Mouse (Mus musculus) inflammation-experienced regulatory T-cells, adult 6 months (primary cell): Measurements from ENCODE around the gene Taf8. TPM values are rescaled to one million over a fixed set of nuclear protein-coding genes. Genes with fewer than 3 reads are reported as not detected.

Experiments
- ATAC-seq: one replicate; pipeline ENCODE4 v1.8.0; 2017
- polyA plus RNA-seq, 3 experiments: library from polyadenylated mRNA; unstranded; fragments of 100-300 nt; shearing (Covaris generic); gene quantifications; one replicate each; pipeline ENCODE4 v1.2.1; 2017

The Taf8 gene
- polyA plus RNA-seq, 3 experiments from 2014 or later, result 56.9 to 80.8 (median 70.0) TPM

- no peak for ATAC-seq
Measured at GRCm38 (mm10) chr17:47484241-47484921, 17.7 kb downstream of the Taf8 start.

- no peak for ATAC-seq
Measured at GRCm38 (mm10) chr17:47482401-47482800, 19.7 kb downstream of the Taf8 start.

DNA sequence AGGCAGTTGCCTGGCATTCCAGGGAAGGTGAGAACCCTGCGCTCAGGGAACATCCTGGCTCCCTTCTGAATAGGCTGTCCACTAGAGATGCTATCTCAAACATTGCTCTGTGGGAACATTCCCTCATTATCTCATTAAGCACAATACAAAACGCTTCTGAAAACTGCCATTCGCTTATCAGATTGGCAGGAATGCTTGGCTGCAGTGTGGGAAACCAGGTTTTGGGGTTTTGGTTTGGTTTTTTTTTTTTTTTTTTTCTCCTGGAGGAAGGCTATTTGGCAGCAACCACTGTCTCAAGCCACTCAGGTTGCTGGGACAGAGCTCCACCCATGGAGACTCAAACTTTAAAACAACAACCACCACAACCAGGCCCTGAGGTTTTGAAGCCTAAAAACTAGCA lies 22.2 kb downstream of the Taf8 start:
- ATAC-seq, result no peak

- no peak for ATAC-seq
Measured at GRCm38 (mm10) chr17:47475714-47476113, 26.4 kb downstream of the Taf8 start.

- no peak for ATAC-seq
Measured at GRCm38 (mm10) chr17:47475181-47475580, 26.9 kb downstream of the Taf8 start.

GRCm38 (mm10) chr17:47474250-47474649 lies 27.8 kb downstream of the Taf8 start:
- ATAC-seq, result no peak

- peak; percentile 35 for ATAC-seq
Measured at GRCm38 (mm10) chr17:47473434-47473974, 28.6 kb downstream of the Taf8 start.

- no peak for ATAC-seq
Measured at GRCm38 (mm10) chr17:47472435-47473350, 29.4 kb downstream of the Taf8 start.

- ATAC-seq, result no peak
Measured at GRCm38 (mm10) chr17:47470686-47471085, 31.4 kb downstream of the Taf8 start.

GRCm38 (mm10) chr17:47470121-47470520 lies 32.0 kb downstream of the Taf8 start:
- no peak for ATAC-seq

DNA sequence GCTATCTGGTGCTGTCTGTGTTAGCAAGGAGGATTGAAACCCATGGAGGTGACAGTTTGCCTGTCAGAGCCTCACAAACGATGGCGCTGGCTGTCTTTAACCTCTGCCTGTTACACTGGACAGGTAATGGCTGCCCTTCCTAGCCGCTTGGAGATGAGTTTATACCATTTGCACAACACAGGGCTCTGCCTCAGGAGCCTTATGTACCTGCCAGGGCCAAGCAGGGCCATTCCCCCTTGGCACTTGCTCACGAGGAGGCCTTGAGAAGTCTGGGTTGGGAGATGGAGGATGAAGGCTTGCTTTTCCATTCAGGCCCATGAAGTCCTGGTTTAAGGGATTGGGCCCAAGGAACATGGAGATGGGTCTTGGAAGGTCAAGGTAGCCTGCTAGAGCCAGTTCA lies 32.5 kb downstream of the Taf8 start:
- no peak for ATAC-seq

GRCm38 (mm10) chr17:47468466-47468865 lies 33.6 kb downstream of the Taf8 start:
- no peak for ATAC-seq

- no peak for ATAC-seq
Measured at GRCm38 (mm10) chr17:47468063-47468462, 34.0 kb downstream of the Taf8 start.

GRCm38 (mm10) chr17:47467659-47468058 lies 34.4 kb downstream of the Taf8 start:
- ATAC-seq, result no peak

- ATAC-seq, result no peak
Measured at GRCm38 (mm10) chr17:47466284-47466683, 35.8 kb downstream of the Taf8 start.

- no peak for ATAC-seq
Measured at GRCm38 (mm10) chr17:47465016-47465415, 37.1 kb downstream of the Taf8 start.

DNA sequence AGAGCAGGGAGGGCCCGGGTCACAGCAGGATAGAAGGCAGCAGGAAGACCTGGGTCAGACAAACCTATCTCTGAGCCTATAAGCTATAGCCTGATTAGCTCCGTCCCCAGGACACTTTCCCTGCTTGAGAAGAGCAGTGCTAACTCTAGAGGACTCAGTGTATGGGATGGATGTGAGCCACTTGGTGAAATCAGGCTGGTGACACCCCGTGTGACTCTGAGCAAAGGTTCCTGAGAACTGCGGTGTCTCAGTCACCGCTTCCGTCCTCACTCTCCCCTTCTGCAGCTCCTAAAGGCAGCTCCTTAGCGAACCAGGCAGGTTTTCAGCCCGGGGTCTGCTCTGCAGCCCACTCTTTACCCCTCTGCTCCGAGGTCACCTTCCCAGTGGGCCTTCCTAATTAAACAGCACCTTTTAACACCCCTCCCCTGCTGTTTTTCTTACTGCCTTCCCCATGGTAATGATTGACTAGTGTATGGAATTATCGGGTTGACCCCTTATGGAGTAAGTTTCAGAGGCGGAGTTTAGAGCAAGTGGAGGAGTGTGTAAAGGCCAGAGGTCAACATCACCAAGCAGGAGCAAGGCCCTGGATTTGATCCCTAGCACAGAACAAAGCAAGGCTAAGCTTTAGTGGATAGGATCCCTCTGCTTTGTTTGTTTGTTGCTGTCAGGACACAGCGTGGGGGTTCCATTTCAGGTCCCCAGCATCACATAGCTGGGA lies 37.7 kb downstream of the Taf8 start:
- ATAC-seq, result no peak

GRCm38 (mm10) chr17:47462728-47463388 lies 39.2 kb downstream of the Taf8 start:
- no peak for ATAC-seq

DNA sequence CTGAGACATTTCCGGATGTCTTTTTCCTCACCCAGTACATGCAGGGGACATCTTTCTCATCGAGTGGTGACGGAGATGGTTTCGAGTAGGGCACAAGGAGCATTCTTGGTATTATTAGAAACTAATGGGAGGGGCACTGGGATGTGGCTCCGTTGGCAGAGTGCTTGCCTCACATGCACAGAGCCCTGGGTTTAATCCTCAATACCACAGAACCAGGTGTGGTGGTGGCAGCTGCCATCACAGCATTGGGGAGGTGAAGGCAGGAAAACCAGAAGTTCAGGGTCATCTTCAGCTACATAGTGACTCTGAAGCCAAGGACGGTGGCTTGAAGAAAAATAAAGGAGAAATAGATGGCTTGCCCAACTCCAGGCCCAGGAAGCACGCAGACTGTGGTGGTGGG lies 39.9 kb downstream of the Taf8 start:
- ATAC-seq, result no peak

GRCm38 (mm10) chr17:47461688-47462087 lies 40.4 kb downstream of the Taf8 start:
- no peak for ATAC-seq

- no peak for ATAC-seq
Measured at GRCm38 (mm10) chr17:47459341-47459919, 42.7 kb downstream of the Taf8 start.

DNA sequence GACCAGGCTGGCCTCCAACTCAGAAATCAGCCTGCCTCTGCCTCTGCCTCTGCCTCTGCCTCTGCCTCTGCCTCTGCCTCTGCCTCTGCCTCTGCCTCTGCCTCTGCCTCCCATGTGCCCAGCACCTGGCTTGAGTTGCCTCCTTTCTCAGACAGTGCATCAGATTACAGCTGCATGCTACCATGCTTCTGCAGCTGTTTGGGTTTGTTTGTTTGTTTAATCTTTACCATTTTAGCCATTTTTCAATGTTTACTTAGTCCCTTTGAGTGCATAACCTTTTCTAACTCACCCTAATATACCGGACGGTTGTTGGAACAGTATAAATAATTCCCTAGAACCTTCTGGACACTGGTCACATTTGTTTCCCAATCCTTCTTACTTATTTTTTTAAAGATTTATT lies 43.2 kb downstream of the Taf8 start:
- no peak for ATAC-seq
